Mouse (Mus musculus) urinary bladder, adult 2 months (tissue): ENCODE data around the gene Slc35e1. TPM values are rescaled to one million over a fixed set of nuclear protein-coding genes. Genes with fewer than 3 reads are reported as not detected.
A peak's percentile ranks its signal among the peaks of the same experiment; 100 is the strongest.

ENCODE experiments used
- DNase-seq: peaks from one replicate; pipeline ENCODE4 v3.0.0; 2022; ENCODE audit warnings: low spot score
- polyA plus RNA-seq: library from polyadenylated mRNA; depleted of rRNA; stranded (reverse); fragments of >200 nt; gene quantifications from 2 replicates; pipeline ENCODE4 v1.2.3, GENCODE M21; 2012

The Slc35e1 gene
- polyA plus RNA-seq, 1 experiment, result 21.4 TPM

DNA sequence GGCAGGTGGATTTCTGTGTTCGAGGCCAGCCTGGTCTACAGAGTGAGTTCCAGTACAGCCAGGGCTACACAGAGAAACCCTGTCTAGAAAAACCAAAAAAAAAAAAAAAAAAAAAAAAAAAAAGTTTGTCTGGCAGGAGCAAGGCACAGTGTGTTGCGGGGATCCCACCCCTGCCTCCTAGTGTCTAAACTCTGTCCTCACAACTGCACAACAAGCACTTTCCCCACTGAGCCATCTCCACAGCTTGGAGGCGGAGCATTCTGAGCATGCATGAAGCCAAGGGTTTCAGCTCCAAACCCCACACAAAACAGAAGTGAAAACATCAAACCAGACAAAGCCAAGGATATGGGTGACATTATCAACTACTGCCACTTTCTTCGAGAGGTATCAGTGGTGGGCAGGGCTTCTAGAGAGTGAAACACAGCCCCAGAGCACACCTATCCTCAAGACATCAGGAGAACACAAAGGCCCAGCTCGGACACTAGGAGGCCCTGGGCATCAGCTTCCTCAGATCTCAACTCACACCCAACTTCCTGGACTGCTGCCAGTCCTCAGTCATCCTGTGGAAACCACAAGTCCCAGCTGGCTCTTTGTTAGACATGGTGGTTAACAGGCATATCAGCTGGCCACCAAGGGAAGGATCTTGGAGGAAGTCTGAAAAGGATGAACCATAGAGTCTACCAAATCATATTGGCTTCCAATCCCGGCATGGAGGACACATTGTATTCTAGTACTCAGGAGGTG is 6.8 kb downstream of the Slc35e1 start:
- no peak for DNase-seq

DNA sequence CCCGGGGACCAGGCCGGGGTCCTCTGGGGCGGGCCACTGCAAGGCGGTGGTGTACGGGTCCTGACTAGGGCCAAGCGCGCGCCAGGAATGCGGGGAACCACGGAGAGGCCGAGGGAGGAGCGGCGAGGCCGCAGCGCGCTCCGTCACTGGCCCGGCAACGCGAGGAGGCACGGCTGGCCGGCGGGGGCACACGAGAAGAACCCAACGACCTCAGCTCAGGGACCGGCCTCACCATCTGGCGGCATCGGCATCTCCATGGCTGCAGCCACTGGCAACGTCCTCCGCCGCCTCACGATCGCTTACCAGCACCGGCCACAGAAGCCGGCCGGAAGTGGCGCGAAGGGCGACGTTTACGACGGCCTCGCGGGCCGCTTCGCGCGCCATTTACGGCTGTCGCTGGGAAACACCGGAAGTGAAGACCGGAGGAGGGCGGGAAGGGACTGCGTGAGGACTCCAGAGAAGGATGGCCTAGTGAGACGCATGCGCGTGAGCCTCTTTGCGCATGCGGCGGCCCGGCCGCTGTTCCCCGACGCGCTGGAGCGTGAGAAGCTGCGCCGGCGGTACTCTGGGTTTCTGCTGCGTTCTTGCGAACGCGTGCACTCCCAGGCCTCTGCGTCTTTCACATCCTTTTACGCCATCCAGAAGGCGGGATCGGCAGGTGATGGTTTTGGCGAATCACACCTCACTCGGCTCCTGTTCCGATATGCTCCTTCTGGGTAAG is 17.4 kb downstream of the Slc35e1 start, which contains the start of gene Cherp:
Gene Cherp, minus strand, starts transcription at position 401 of the 721 bp plus-strand sequence.
- peak; percentile 95 for DNase-seq

GRCm38 (mm10) chr8:72470684-72471083 is 21.7 kb downstream of the Slc35e1 start:
- no peak for DNase-seq

DNA sequence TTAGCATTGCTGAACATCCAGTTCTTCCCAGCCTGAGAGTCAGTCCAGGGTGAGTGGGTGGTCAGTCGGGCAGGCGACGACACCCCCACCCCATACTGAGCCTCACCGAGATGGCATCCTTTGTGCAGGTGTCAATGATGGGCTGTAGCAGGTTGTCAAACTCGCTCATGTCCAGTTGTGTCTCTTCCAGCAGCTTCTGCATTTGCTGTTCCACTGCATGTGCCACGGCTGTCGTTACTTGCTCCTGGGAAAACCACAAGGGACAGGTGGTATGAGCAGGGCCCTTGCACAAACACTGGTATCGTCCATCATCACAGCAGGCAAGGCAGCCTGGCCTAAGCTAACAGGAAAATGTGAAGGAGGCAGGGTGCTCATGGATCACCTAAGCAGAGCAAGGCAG is 22.4 kb downstream of the Slc35e1 start:
- no peak for DNase-seq

DNA sequence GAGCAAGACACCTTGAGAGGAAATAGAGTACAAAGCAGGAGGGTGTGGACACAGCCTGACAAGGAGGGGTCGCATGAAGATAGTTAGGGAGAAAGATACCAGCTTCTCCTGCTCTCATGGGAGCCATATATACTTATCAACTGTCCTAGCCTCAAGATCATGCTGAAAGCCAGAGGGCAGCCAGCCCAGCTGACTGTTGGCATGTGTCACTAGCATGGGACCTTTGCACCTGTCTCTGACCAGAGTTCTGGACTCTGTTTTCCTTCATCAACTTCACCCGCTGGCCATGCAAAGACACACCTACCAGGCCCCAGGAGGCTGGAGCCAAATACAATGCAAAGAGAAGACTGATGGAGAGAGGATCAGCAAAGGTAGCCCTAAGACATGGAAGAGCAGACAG is 23.2 kb downstream of the Slc35e1 start:
- no peak for DNase-seq

DNA sequence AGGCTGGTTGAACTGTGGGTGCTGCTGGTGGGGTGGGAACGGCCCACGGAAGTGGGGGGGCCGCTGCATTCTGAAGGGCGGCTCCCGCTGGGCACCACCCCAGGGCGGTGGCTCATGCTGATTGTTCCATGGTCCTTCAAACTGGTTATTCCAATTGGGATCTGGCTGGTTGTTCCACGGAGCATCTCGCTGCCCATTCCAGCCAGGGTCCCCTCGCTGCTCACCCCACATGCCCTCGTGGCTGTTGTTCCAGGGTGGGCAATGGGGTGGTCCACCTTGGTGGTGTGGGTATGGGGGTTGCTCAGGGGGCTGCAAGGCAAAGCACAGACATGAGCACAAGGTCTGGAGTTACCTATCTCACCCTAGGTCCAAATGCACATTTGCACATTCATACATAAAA is 28.2 kb downstream of the Slc35e1 start:
- no peak for DNase-seq

DNA sequence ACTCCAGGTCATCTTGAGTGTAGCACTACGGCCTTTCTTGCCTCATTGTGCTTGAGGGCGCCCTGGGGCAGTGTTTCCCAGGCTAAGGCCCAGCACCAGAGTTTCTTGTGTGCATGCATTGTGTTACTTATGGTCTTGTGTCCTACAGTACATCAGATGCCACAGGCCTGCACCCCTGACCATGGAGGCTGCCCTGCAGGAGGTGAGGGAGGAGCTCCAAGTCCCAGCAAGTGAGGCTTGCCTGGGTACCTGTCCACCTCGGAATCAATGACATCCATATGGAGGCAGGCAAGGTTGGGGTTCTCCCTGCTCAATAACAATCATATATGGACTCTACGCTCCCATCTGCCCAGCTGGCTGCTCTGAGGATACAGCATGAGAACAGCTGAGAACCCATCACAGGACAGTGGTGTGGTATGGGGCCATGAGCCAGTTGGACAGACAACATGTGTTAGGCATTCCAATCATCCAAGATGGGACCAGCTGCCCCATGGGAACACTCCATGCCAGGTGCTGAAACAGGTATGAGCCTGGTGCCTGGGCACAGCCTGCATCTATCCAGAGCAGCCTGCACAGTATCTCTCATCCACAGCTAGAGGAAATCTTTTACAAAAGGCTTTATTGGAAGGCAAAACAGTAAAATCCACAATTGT is 32.4 kb downstream of the Slc35e1 start:
- DNase-seq, result no peak

DNA sequence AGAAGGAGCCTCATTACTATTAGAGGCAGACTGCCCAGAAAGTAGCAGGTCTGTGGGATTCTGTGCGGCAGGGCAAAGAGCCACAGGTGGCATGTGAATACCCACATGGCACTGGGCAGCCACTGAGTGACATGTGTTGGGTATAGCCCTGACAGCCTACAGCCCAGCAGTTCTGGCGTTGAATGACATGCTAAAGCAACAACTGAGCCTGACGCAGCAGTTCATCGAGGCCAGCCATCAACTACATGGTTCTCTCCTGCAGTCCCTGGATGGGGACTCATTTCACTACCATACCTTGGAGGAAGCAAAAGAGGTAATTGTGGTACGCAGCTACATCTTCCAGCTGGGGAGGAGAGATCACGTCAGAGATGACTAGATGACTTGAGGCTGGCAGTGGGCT is 34.0 kb downstream of the Slc35e1 start:
- DNase-seq, result no peak

- no peak for DNase-seq
These were observed 34.6 kb downstream of the Slc35e1 start for GRCm38 (mm10) chr8:72457806-72458205.

DNA sequence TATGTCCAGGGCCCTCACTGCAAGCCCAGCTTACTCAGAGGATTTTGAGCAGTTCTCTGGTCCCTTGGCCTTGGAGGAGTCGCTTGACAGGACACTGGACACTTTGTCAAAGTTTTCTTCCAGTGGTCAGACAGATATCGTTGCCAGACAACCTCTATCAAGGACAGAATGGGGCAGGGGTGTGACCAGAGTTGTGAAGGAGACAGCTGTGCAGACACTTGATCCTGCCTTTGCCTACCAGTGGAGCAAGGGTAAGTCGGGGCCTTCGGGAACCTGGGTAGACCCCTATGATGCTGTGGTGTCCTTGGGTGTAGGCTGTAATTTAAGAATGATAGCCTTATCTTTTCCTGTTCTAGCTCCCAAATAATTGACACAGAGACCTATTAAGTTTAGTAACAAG is 37.1 kb downstream of the Slc35e1 start:
- DNase-seq, result no peak

GRCm38 (mm10) chr8:72453904-72454303 is 38.5 kb downstream of the Slc35e1 start:
- no peak for DNase-seq

DNA sequence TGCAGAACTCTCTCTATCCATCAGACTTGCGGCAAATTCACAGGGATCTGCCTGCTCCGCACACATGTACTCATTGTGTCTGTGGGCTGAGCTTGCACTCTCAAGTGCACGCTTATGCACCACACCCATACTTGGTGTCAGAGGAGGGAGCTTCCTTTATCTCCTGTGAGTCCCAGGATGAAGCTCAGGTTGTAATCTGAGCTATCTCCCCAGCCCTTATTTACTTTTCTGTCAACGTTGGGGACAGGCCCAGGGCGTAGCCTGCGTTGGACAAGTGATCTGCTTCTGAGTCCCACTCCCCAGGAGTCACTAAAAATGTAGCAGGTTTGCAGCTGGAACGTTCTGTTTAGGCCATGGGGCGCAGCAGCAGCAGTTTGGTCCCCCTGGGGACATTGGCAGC is 40.9 kb downstream of the Slc35e1 start:
- no peak for DNase-seq

DNA sequence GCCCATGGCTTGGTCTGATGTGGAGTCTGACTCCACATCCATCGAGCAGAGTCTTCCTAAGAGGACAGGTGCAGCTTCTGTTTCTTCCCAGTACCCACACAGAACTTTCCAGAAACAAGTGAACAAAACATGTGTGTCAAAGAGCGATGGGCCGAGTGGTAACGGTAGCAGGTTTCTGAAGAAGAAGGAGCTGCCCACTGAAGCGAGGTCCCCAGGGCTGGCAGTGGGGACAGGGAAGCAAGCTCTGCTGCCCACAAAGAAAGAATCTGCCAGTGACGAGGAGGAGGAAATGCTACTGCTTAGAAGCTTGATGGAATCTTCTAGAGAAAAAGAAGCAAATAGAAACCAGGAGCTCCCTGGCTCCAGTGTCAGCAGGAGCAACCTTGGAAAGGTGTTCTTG is 47.3 kb downstream of the Slc35e1 start:
- no peak for DNase-seq

GRCm38 (mm10) chr8:72443994-72444350 is 48.4 kb downstream of the Slc35e1 start:
- DNase-seq, result no peak

DNA sequence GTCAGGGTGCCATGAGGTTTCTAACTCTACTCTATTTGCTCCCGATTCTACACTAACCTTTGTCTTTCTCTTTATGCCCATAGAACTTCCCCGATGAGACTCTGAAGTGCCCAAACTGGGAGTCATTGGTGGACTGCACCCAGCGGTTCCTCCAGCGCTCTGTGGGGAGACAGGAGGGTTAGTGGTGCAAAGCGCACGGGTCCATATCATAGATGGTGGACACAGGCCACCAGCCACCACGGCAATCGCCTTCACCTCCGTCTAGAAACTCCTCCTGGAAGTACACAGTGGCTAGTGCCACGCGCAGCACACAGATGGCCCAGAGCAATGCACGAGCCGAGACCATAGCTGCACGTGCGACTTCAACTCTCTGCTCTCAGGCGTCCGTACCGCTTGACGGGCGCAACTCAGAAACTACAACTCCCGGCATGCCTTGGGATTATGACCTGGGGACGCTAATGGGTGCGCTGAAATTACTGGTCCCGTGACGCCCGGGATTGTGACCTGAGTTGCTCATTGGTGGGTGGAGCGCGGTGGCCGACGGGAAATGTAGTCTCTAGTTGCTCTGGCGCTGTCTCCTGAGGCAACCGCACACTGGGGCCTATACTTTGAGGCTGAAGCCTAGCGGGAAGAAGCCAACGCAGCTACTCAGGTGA is 48.9 kb downstream of the Slc35e1 start, which contains the start of the genes Calr3 and 1700030K09Rik:
Gene Calr3, minus strand, starts transcription at position 533 of the 656 bp plus-strand sequence.
Gene 1700030K09Rik, plus strand, starts transcription at position 543 of the 656 bp plus-strand sequence.
- DNase-seq, result peak; percentile 81

- no peak for DNase-seq
These were observed 54.0 kb downstream of the Slc35e1 start for GRCm38 (mm10) chr8:72438248-72439015.

DNA sequence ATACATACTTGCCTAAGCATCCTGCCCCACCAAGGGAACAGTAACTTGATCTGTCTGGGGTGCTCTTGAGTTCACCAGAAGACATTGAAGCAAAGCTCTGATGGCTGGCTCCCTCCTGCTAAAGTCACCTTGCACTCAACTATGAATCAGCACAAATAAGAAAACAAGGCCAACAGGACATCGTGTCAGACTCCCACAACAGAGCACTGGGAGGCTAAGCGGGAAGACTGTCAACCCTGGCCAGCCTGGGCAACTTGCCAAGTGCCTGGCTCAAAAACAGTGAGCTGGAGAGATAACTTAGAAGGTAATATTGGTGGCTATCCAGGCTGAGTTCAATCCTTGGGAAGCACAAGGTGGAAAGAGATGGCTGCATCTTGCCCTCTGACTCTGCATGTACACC is 57.5 kb downstream of the Slc35e1 start:
- peak; percentile 47 for DNase-seq
